Mouse (Mus musculus): Measurements from ENCODE around the gene Lpp. TPM values are rescaled to one million over a fixed set of nuclear protein-coding genes. Genes with fewer than 3 reads are reported as not detected.

The Lpp gene
- polyA plus RNA-seq, 1 experiment from 2014 or later: 13.3 TPM

GRCm38 (mm10) chr16:24655116-24655515 is 261.8 kb downstream of the Lpp start:
- H3K9ac ChIP-seq: no peak overlapping the region
- no peak overlapping the region for H3K4me2 ChIP-seq
- no peak for ATAC-seq (ENCODE audit: low read depth)
- no peaks in the 10 kb centered on the region for H3K36me3 ChIP-seq
- 91% methylated on average over 3 of the region's 3 CpGs for WGBS
- H3K4me3 ChIP-seq: no peak overlapping the region
- H3K9me3 ChIP-seq: no peaks in the 10 kb centered on the region
- no peak overlapping the region for H3K27ac ChIP-seq (replicated peaks)
- H3K4me1 ChIP-seq (replicated peaks): peaks cover 9% of the 10 kb centered on the region; the same call in 1 of the 2 replicates
- H3K27me3 ChIP-seq: no peaks in the 10 kb centered on the region

DNA sequence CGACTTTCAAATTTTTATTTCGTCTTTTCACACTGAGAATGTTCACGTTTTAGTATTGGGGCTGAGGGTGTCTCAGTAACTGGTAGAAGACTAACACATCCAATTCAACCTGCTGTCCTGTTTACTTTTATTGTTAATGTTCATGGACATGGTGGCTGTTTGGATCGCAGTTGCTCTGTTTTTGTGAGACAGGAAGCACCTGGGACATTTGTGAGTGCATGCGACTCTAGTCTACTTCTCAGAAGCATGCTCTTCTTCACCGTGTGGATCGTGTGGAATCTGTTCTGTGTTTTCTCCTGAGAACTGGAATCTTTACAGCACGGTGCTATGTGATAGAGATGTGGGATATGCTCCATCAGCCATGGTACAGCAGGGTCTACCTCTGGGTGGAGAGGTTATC is 262.7 kb downstream of the Lpp start:
- Histone ChIP-seq H3K4me1 (replicated peaks) (peaks cover 9% of the 10 kb centered on the region; the same call in 1 of the 2 replicates), H3K9ac (no peak overlapping the region), H3K4me3 (no peak overlapping the region), H3K27me3 (no peaks in the 10 kb centered on the region), H3K27ac (replicated peaks) (no peak overlapping the region), H3K36me3 (no peaks in the 10 kb centered on the region), H3K4me2 (no peak overlapping the region), H3K9me3 (no peaks in the 10 kb centered on the region)
- ATAC-seq (ENCODE audit: low read depth): no peak
- 95% methylated on average over 8 of the region's 8 CpGs for WGBS

DNA sequence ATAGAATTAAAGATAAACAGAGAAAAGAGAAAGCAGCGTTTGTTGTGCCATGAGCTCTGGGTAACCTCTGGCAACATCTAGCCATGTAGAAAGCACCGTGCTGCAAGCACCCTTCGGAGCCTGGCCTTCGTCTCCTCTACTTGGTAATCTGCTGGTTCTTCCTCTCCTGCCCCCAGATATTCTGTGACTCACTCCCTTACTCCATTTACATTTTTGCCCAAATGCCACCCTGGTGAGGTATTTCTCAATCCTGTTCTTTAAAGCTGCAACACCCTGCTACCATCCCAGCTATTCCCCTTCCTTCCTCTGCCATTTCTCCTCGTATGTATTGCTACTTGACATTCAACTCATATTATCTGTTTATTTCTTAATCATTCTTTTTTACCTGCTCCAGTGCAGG is 263.4 kb downstream of the Lpp start:
- no peak for ATAC-seq (ENCODE audit: low read depth)
- Histone ChIP-seq H3K9ac (no peak overlapping the region), H3K27ac (replicated peaks) (no peak overlapping the region), H3K4me1 (replicated peaks) (peaks cover 9% of the 10 kb centered on the region; the same call in 1 of the 2 replicates), H3K36me3 (no peaks in the 10 kb centered on the region), H3K27me3 (no peaks in the 10 kb centered on the region), H3K9me3 (no peaks in the 10 kb centered on the region), H3K4me3 (no peak overlapping the region), H3K4me2 (no peak overlapping the region)
- 98% methylated on average over 5 of the region's 5 CpGs for WGBS

- WGBS: 92% methylated on average over 2 of the region's 2 CpGs
- no peak overlapping the region for H3K27ac ChIP-seq (replicated peaks)
- no peaks in the 10 kb centered on the region for H3K9me3 ChIP-seq
- H3K4me2 ChIP-seq: no peak overlapping the region
- no peak overlapping the region for H3K4me3 ChIP-seq
- H3K36me3 ChIP-seq: no peaks in the 10 kb centered on the region
- no peak for ATAC-seq (ENCODE audit: low read depth)
- no peaks in the 10 kb centered on the region for H3K4me1 ChIP-seq (replicated peaks)
- no peaks in the 10 kb centered on the region for H3K27me3 ChIP-seq
- no peak overlapping the region for H3K9ac ChIP-seq
Observed at GRCm38 (mm10) chr16:24659049-24659448, 265.7 kb downstream of the Lpp start.

DNA sequence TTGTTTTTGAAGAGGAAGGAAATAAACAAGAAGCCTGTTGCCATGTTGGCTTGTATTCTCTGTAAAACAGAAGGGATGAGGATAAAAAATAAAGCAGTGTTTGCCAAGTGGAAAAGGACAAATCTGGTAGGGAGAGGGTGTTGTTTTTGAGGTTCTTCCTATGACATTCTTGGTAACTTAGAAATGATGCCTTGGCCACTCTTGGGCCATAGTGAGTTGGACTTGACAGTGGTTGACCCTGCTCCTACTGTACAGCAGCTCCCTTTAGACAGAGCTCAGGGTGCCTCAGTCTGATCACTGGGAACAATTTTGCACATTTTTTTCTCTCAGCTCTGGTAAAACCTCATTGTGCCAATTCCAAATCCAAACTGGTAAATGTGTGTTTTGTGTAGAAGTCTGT is 270.8 kb downstream of the Lpp start:
- Histone ChIP-seq H3K36me3 (no peaks in the 10 kb centered on the region), H3K9me3 (no peaks in the 10 kb centered on the region), H3K27ac (replicated peaks) (no peak overlapping the region), H3K4me2 (no peak overlapping the region), H3K4me1 (replicated peaks) (no peaks in the 10 kb centered on the region), H3K9ac (no peak overlapping the region), H3K4me3 (no peak overlapping the region), H3K27me3 (no peaks in the 10 kb centered on the region)
- no peak for ATAC-seq (ENCODE audit: low read depth)

- no peaks in the 10 kb centered on the region for H3K36me3 ChIP-seq
- no peak overlapping the region for H3K4me2 ChIP-seq
- no peak overlapping the region for H3K27ac ChIP-seq (replicated peaks)
- no peaks in the 10 kb centered on the region for H3K9me3 ChIP-seq
- WGBS: 85% methylated on average over 5 of the region's 5 CpGs
- H3K9ac ChIP-seq: no peak overlapping the region
- ATAC-seq (ENCODE audit: low read depth): no peak
- H3K4me3 ChIP-seq: no peak overlapping the region
- no peaks in the 10 kb centered on the region for H3K4me1 ChIP-seq (replicated peaks)
- H3K27me3 ChIP-seq: no peaks in the 10 kb centered on the region
Observed at GRCm38 (mm10) chr16:24669718-24670460, 276.6 kb downstream of the Lpp start.

DNA sequence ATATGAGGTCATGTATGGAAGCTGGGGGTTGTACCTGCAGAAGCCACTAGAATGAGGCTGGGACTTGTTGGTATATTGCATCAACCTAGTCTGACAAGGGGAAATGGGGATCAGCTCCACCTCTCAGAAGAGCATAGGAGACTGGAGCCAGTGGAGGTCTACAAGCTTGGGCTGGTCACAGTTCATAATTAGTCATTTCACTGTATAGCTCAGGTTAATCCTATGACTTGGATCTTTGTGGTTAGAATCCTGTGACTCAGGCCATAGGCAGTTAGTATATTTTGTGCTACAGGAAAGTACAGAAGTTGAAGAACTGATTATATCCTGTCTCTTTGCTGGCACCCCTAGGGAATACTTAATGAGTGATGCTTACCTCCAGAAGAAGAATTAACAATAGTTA is 285.6 kb downstream of the Lpp start:
- Histone ChIP-seq H3K4me2 (no peak overlapping the region), H3K9ac (no peak overlapping the region), H3K27ac (replicated peaks) (no peak overlapping the region), H3K27me3 (no peaks in the 10 kb centered on the region), H3K4me3 (no peak overlapping the region), H3K9me3 (no peaks in the 10 kb centered on the region), H3K4me1 (replicated peaks) (no peaks in the 10 kb centered on the region), H3K36me3 (peaks cover 2% of the 10 kb centered on the region; the same call in 1 of the 2 replicates)
- ATAC-seq (ENCODE audit: low read depth): no peak

DNA sequence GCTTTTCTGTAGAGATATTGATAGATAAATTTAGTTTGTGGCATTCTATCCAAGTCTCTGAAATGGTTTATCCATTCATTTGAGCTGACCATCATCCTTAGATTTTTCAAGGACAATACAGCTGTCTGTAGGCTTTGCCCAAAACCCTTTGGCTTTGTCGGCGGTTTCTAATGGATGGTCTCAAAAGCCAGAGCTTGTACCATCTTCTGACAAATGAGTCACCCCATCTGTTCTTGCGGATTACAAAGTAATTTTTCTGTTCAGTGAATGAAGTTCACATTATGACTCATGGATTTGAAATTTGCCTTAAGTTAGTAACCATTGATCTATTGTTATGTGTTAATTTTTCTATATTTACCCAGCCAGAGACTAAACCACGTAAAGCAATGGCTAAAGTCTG is 301.8 kb downstream of the Lpp start:
- no peak for ATAC-seq (ENCODE audit: low read depth)
- no peak overlapping the region for H3K4me2 ChIP-seq
- H3K4me3 ChIP-seq: no peak overlapping the region
- no peaks in the 10 kb centered on the region for H3K36me3 ChIP-seq
- WGBS: 88% methylated on average over 4 of the region's 4 CpGs
- H3K9me3 ChIP-seq: no peaks in the 10 kb centered on the region
- no peaks in the 10 kb centered on the region for H3K4me1 ChIP-seq (replicated peaks)
- H3K9ac ChIP-seq: no peak overlapping the region
- H3K27ac ChIP-seq (replicated peaks): no peak overlapping the region
- H3K27me3 ChIP-seq: no peaks in the 10 kb centered on the region

GRCm38 (mm10) chr16:24704215-24704614 is 310.9 kb downstream of the Lpp start:
- Histone ChIP-seq H3K27ac (replicated peaks) (no peak overlapping the region), H3K4me1 (replicated peaks) (no peaks in the 10 kb centered on the region), H3K27me3 (no peaks in the 10 kb centered on the region), H3K9me3 (no peaks in the 10 kb centered on the region), H3K4me2 (no peak overlapping the region), H3K36me3 (no peaks in the 10 kb centered on the region), H3K9ac (no peak overlapping the region), H3K4me3 (no peak overlapping the region)
- 93% methylated on average over 3 of the region's 3 CpGs for WGBS
- ATAC-seq (ENCODE audit: low read depth): no peak

DNA sequence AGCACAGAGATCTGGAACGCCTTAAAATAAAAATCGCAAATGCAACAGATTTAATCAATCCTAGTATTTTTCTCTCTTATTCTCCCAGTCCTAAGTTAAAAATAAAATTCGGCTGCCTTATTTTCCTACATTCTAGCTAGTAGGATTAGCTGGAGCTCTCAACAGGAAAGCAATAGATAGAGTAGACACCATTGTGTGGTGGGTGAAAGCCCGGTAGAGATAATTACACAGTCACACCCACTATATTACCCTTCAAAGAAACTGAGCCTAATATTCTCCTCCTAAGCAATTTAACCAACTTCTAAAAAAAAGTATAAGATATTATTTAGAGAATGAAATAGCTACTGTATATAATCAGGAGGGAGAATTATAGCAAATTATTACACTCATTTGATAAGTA is 330.3 kb downstream of the Lpp start:
- Histone ChIP-seq H3K9me3 (no peaks in the 10 kb centered on the region), H3K27me3 (no peaks in the 10 kb centered on the region), H3K4me3 (no peak overlapping the region), H3K4me2 (no peak overlapping the region), H3K9ac (no peak overlapping the region), H3K27ac (replicated peaks) (no peak overlapping the region), H3K4me1 (replicated peaks) (peaks cover 7% of the 10 kb centered on the region), H3K36me3 (no peaks in the 10 kb centered on the region)
- ATAC-seq (ENCODE audit: low read depth): no peak
- 69% methylated on average over 4 of the region's 4 CpGs for WGBS

DNA sequence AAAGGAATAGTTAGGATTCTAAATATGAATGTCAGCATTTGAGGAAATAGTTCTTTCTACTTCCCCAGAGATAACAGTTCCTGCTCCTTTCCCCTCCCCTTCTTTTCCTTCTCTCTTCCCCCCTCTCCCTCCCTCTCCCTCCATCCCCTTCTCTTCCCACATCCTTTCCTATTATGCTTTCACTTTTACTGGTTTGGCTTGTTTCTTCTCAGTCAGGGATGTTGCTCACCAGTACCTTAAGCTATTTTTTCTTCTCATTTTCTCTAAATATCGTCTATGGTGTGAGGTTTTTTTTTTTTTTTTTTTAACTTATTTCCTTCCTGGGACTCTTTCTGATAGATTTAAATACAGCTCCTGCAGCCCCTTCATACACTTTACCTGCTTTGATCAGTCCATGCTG is 339.4 kb downstream of the Lpp start:
- 87% methylated on average over 1 of the region's 1 CpGs for WGBS
- H3K4me1 ChIP-seq (replicated peaks): peaks cover 11% of the 10 kb centered on the region

DNA sequence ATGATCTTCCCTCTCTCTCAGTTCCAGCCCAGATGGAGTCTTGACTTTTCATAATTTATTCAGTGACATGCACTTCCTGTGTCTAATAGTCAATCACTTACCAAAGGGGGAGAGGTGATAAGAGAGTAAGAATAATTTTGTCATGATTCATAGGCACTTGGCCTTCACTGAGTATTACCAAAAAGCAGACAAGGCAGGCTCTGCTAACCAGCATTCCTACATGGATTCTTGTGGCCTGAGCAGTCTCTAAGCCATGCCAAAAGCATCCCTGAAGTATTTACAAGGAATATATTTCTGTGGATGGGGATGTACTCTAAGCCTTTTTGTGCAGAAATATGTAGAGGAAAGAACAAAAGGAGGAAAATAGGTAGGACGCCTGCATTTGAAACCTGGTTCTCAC is 340.0 kb downstream of the Lpp start:
- no peaks in the 10 kb centered on the region for H3K27me3 ChIP-seq
- WGBS: 85% methylated on average over 1 of the region's 1 CpGs
- no peak overlapping the region for H3K4me2 ChIP-seq
- H3K4me3 ChIP-seq: no peak overlapping the region
- H3K27ac ChIP-seq (replicated peaks): no peak overlapping the region
- ATAC-seq (ENCODE audit: low read depth): no peak
- H3K4me1 ChIP-seq (replicated peaks): peaks cover 9% of the 10 kb centered on the region
- no peaks in the 10 kb centered on the region for H3K9me3 ChIP-seq
- no peak overlapping the region for H3K9ac ChIP-seq
- no peaks in the 10 kb centered on the region for H3K36me3 ChIP-seq

More for the DNA sequence above, 339.4 kb downstream of the Lpp start:
- Histone ChIP-seq H3K4me2 (no peak overlapping the region), H3K4me3 (no peak overlapping the region), H3K36me3 (no peaks in the 10 kb centered on the region), H3K27ac (replicated peaks) (no peak overlapping the region), H3K27me3 (no peaks in the 10 kb centered on the region), H3K9ac (no peak overlapping the region), H3K9me3 (no peaks in the 10 kb centered on the region)
- no peak for ATAC-seq (ENCODE audit: low read depth)

DNA sequence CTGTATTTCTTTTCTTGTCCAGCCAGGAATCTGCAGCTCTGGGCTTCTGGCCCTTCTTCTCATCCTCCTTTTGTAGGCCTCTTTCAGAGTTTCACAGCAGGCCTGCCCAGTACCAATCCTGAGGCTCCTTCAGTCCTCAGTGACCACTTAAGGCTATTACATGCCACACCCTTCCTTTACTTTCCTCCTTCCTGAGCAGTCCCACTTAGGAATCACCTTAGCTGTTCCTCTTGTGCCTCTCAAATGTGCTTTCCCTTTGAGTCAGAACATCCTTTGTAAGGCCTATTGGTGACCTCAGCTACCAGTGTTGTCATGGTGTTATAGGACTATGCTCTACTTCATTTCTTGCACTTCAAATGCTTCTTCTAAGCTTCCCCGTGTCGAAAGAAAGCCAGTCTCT is 342.4 kb downstream of the Lpp start:
- Histone ChIP-seq H3K36me3 (no peaks in the 10 kb centered on the region), H3K4me1 (replicated peaks) (peaks cover 10% of the 10 kb centered on the region), H3K9me3 (no peaks in the 10 kb centered on the region), H3K27me3 (no peaks in the 10 kb centered on the region), H3K4me3 (no peak overlapping the region), H3K4me2 (no peak overlapping the region), H3K9ac (no peak overlapping the region), H3K27ac (replicated peaks) (no peak overlapping the region)
- 96% methylated on average over 2 of the region's 2 CpGs for WGBS
- no peak for ATAC-seq (ENCODE audit: low read depth)

Measured in neural tube, embryonic 13.5 days (tissue).